Mouse (Mus musculus): ENCODE data around the gene Lmnb2. TPM values are rescaled to one million over a fixed set of nuclear protein-coding genes. Genes with fewer than 3 reads are reported as not detected.

Lmnb2 gene
- polyA plus RNA-seq (2012; rRNA removed): 15.5 and 17.3 TPM in 2 replicates

DNA sequence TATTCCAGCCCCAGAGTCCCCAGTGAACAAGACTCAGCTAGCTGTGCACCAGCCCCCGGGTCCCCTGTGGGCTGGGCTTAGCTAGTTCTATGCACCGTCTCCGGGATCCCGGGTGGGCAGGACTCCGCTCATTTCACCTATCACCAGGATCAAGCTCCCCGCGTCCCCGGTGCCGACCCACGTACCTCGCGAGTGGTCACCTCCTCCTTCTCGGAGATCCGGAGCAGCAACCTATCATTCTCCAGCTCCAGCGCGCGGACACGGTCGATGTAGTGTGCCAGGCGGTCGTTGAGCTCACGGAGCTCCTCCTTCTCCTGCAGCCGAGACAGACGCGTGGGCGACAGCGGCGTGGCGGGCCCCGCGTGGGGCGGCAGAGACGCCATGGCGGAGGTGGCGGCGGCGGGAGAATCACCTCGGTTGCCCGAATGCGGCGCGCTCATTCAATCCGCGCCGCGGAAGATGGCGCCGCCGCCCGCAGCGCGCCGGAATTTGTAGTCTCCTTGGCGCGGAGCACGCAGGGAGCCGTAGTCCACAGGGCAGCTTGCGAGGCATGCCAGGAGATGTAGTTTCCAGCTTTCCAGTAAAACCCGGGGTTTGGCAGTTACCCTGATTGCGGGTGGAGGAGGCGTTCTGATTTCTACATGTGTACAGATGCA lies at the start of gene Lmnb2:
TSS of gene Lmnb2 (minus strand) at position 467 of the 656 bp plus-strand sequence.

DNA sequence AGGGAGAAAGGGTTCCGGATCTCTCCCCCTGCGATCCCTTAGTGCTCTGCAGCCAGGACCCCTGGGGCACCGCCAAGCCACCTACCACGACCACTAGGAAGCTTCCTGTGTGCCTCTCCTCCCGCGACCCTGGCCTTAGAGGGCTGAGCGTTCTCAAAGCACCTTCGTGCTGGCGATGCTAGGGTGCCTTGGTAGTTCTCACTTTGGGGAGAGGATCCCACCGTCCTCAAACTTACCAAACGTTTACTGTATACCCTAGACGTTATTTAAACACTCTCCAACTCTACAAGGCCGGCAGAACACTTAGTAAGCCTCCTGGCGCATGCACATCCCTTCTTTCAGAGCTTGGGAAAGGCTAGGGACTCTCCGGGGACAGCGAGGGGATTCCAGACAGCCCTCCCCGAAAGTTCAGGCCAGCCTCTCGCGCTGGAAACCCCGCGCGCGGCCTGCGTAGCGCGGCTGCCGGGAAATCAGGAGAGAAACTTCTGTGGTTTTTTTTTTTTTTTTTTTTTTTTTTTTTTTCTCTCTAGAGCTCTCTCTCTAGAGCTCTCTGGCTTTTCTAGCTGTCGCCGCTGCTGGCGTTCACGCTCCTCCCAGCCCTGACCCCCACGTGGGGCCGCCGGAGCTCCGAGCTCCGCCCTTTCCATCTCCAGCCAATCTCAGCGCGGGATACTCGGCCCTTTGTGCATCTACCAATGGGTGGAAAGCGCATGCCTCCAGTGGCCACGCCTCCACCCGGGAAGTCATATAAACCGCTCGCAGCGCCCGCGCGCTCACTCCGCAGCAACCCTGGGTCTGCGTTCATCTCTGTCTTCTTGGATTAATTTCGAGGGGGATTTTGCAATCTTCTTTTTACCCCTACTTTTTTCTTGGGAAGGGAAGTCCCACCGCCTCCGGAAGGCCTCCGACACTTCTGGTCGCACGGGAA lies 11.5 kb upstream of the Lmnb2 start, which contains the start of gene Gadd45b:
TSS of gene Gadd45b (plus strand) at position 775 of the 928 bp plus-strand sequence.

DNA sequence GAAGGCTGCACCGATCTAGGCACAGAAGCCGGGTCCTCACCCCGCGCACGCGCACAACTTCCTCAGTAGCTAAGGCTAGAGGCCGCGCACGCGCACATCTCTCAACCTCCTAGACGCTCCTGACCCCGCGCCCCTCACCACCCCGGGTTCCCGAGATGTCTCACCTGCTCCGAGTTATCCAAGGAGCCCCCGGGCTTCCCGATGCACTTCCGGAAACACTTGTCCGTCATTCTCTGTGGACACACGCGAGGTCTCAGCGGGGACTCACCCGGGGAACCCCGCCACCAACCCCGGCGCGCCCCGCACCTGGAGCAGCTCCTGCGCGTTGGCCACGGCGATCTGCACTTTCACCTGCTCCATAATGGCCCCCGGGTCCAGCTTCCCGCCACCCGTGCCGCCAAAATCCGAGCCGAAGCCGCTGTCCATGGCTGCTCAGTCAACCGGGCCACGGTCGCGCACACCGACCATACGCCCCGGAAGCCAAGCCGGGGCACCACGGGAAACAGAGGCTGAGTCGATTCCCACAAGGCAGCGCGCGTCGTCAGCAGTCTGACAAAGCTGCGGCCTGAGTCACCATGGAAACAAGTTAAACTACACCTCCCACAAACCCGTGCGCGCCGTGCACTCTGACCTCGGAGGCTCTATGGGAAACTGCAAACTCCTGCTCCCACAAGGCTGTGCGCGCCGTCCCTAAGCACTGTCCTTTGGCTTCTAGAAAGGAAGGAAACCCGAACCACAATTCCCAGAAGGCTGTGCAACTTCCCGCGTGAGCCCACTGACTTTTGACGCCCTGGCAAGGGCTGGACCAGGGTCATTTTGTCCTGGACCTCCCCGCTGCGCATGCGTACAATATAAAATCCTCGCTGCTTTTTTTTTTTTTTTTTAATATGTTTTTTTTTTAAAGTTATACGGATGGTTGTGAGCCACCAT lies 17.5 kb downstream of the Lmnb2 start, which contains the start of gene Timm13:
TSS of gene Timm13 (minus strand) at position 652 of the 930 bp plus-strand sequence.

DNA sequence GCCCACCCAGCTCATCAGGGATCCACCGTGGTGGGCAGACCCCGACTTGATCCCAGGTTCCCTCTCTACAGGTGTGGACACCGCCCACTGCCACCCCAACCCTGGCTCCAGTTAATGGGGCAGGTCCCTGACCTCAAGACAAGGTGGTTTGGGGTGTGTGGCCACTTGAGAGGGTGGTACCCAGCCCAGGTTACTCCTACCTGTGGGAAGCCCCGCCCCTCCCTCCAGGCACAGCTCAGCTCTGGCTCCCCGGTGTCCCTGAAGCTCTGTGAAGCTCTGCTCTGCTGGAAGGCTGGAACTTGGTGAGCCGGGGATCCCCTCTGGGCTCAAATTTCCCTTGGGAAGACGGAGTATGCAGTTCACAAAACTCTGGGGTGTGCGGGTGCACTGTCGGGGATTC lies 46.5 kb downstream of the Lmnb2 start, which contains the start of gene Tmprss9:
TSS of gene Tmprss9 (plus strand) at position 268 of the 400 bp plus-strand sequence.

DNA sequence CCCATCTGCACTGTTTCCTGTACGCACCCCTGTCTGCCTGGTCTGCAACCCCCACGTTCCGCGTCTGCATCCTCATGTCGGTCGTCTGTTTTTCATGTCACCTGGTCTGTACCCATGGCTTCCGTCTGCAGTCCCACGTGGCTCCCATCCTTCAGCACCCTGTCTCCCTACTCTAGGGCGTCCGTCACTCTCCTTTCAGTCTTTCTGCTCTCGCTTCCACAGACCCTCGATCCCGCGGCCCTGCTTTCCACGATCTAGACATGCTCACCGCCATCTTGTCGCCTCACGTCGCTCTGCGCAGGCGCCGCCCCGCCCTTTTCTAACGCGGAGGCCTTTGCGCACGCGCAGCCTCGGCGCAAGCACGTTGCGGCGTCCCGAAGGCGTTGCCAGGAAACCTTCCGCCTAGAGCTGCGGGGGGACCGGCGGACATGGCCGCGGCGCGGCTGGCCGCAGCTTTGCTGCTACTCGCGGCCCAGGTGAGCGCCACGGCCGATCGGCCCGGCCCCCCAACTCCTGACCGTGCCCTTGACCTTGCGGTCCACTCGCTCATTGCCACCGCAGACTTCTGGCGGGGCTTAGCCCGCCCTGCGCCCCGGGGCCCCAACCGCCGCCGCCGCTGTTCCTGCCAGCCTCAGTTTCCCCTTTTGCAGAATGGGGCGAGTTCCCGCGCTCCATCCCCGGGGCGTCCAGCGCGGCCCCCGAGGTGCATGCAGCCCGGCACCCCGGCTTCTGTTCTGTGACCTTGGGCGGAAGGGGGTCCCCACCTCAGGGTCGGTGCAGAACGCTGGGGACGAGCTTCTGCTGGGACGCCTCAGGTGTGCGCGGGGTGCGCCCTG lies 62.9 kb downstream of the Lmnb2 start, which contains the start of the genes Lsm7 and Sppl2b:
TSS of gene Lsm7 (minus strand) at position 297 of the 836 bp plus-strand sequence.
TSS of gene Sppl2b (plus strand) at position 363 of the 836 bp plus-strand sequence.

Other genes with a start within 250 kb of the Lmnb2 start
- 165 and 210 TPM in 2 replicates for gene Mknk2, start 240.1 kb downstream of the Lmnb2 start, polyA plus RNA-seq (2012; rRNA removed)
- 15.0 and 20.9 TPM in 2 replicates for gene Mob3a, start 216.3 kb downstream of the Lmnb2 start, polyA plus RNA-seq (2012; rRNA removed)
- 30.1 and 36.5 TPM in 2 replicates for gene Izumo4, start 216.1 kb downstream of the Lmnb2 start, polyA plus RNA-seq (2012; rRNA removed)
- 53.8 and 63.4 TPM in 2 replicates for gene Ap3d1, start 176.0 kb downstream of the Lmnb2 start, polyA plus RNA-seq (2012; rRNA removed)
- 20.4 and 21.6 TPM in 2 replicates for gene Dot1l, start 163.0 kb downstream of the Lmnb2 start, polyA plus RNA-seq (2012; rRNA removed)
- gene Sf3a2, start 120.0 kb downstream of the Lmnb2 start, polyA plus RNA-seq (2012; rRNA removed): 28.3 and 33.0 TPM in 2 replicates
- gene Plekhj1, start 119.6 kb downstream of the Lmnb2 start, polyA plus RNA-seq (2012; rRNA removed): 26.0 and 33.2 TPM in 2 replicates
- 11.5 and 23.8 TPM in 2 replicates for gene Amh, start 113.0 kb downstream of the Lmnb2 start, polyA plus RNA-seq (2012; rRNA removed)
- 2.5 and 3.3 TPM in 2 replicates for gene Jsrp1, start 104.7 kb downstream of the Lmnb2 start, polyA plus RNA-seq (2012; rRNA removed)
- gene Oaz1, start 91.6 kb downstream of the Lmnb2 start, polyA plus RNA-seq (2012; rRNA removed): 614 and 821 TPM in 2 replicates
- 0.53 and 0.84 TPM in 2 replicates for gene Lingo3, start 74.2 kb downstream of the Lmnb2 start, polyA plus RNA-seq (2012; rRNA removed)
- 58.8 and 71.4 TPM in 2 replicates for gene Lsm7, start 63.0 kb downstream of the Lmnb2 start, polyA plus RNA-seq (2012; rRNA removed)
- gene Sppl2b, start 63.0 kb downstream of the Lmnb2 start, polyA plus RNA-seq (2012; rRNA removed): 48.6 and 56.7 TPM in 2 replicates
- gene Tmprss9, start 46.4 kb downstream of the Lmnb2 start, polyA plus RNA-seq (2012; rRNA removed): 19.4 and 39.8 TPM in 2 replicates
- 106 and 120 TPM in 2 replicates for gene Timm13, start 17.3 kb downstream of the Lmnb2 start, polyA plus RNA-seq (2012; rRNA removed)
- gene Gadd45b, start 11.8 kb upstream of the Lmnb2 start, polyA plus RNA-seq (2012; rRNA removed): 13.8 and 21.5 TPM in 2 replicates
- gene Gng7, start 96.7 kb upstream of the Lmnb2 start, polyA plus RNA-seq (2012; rRNA removed): 0.71 and 1.1 TPM in 2 replicates
- 0.29 and 0.37 TPM in 2 replicates for gene Diras1, start 107.4 kb upstream of the Lmnb2 start, polyA plus RNA-seq (2012; rRNA removed)
- gene Slc39a3, start 119.2 kb upstream of the Lmnb2 start, polyA plus RNA-seq (2012; rRNA removed): 18.5 and 21.8 TPM in 2 replicates
- 106 and 140 TPM in 2 replicates for gene Sgta, start 141.9 kb upstream of the Lmnb2 start, polyA plus RNA-seq (2012; rRNA removed)
- 63.0 and 106 TPM in 2 replicates for gene Thop1, start 151.8 kb upstream of the Lmnb2 start, polyA plus RNA-seq (2012; rRNA removed)
- 2.0 and 3.8 TPM in 2 replicates for gene Creb3l3, start 180.6 kb upstream of the Lmnb2 start, polyA plus RNA-seq (2012; rRNA removed)
- 190 and 419 TPM in 2 replicates for gene Map2k2, start 187.7 kb upstream of the Lmnb2 start, polyA plus RNA-seq (2012; rRNA removed)
- 48.3 and 79.2 TPM in 2 replicates for gene Zbtb7a, start 217.0 kb upstream of the Lmnb2 start, polyA plus RNA-seq (2012; rRNA removed)
- 25.3 and 28.0 TPM in 2 replicates for gene Pias4, start 249.7 kb upstream of the Lmnb2 start, polyA plus RNA-seq (2012; rRNA removed)